Mouse (Mus musculus) cerebellum, postnatal 14 days (tissue): Measurements from ENCODE around the gene Slc23a3.
A peak's percentile ranks its signal among the peaks of the same experiment; 100 is the strongest.

Experiments
- DNase-seq, 2 experiments: peaks; one replicate each; pipeline ENCODE4 v3.0.0; 2021; ENCODE audit warnings: mixed read lengths in 2 of 2

Gene Slc23a3

GRCm38 (mm10) chr1:75138448-75138847 is 4.8 kb upstream of the Slc23a3 start:
- DNase-seq: no peak

DNA sequence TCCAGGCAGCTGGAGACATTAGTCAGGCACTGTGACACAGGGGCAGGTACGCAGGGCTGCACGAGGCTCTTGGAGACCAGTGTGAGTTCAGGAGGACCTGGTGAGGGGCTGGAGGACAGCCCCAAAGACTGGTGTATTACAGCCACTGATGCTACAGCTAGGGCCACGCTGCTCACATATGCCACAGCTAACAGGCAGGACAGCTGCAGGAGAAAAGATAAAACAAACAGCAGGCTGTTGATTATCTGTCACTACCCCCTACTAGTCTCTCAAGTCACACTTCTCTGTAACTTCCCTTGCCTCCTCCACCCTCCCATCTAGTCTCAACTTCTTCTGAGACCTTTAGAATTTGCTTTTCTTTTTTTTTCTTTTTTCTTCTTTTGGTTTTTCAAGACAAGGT is 3.0 kb upstream of the Slc23a3 start:
- DNase-seq: no peak

DNA sequence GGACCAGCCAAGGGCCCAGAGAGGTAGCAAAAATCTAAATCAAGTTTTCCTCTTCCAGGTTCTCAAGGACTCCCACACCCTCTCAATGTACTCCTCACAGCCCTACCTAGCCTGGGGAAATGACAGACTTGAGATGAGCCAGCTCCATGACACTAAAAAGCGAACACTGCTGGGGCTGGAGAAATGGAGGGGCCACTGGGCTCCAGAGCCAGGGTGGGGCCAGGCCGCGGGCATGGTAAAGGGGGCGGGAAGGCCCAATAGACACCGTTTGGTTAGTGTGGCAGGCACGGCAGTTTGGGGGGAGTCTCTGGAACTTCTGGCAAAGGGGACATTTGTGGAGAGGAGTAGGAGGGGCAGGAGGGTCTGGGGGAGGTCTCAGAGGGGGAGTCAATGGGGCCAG is 2.6 kb upstream of the Slc23a3 start:
- DNase-seq: no peak

DNA sequence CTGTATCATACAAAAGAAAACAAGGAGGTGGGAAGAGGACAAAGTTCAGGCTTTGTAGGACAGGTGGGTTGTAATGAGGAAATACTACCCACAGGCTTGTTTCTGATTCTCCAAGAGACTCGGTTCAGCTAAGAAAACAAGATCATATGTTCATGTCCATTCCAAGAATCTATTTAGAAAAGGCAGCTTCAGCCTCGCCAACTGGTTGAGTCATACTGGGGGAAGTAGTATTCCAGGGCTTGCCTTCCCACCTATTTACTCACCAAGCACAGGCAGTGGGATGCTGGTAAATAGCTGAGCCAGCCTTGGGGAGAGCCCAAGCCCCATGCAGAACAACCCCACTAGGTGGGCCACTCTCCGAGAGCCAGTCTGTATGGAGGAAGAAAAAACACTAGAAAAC is 5.0 kb downstream of the Slc23a3 start:
- no peak for DNase-seq

DNA sequence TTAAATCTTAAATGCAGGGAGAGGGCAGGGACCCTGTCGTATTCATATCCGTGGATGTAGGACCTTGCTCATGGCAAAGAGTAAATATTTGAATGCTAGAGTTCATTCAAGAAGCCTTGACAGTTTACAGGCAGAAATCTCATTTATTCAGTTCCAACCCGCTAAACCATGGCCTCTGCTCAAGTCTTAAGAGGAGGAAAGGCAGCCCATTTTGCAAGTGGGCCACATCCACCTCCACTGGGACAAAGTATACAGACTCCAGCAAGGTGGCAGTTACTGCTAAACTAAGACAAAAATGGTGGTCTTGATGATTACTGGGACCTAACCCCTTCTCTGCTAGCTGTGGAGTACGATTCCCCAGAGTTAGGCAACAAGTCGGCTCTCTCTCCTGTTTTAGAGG is 8.3 kb downstream of the Slc23a3 start:
- no peak for DNase-seq

DNA sequence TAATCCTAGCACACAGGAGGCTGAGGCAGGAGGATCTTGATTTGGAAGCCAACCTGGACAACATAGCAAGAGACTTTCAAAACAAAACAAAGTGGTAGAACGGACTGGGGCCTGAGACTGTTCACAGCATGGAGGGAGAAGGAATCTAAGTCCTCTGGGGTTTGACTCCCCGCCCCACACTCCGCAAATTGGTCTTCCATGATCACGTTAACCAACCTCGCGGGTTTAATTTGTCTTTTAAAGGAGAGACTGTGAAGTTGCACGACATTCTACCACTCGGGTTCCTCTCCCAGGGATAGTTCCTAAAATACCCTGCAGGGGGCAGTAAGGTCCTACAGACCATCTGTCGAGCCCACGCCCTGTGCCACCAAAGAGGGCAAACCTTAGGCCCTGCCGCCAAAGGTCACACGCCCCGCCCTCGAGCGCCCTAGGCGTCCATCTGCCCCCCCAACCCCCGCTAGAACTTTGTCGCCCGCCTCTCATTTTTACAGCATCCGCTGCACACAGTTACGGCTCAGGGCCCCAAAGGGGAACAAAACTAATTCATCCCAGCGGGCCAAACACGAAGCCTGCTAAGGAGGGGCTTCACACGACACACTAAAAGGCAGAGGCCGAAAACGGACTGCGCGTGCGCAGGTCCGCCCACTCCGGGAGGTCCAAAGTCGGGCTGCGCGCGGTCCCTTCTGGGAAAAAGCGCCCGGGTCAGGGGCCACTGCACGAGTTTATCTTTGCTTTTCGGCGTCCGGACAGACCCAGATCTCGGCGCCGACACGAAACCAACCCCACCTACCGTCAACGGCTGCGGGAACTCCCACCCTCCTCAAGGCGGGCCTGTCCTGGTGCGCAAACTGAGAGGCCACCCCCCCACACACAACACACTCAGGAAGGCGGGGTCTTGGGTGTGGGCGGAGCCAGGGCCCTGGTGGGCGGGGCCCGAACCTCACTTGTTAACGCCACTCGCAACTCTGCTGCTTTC is 9.1 kb downstream of the Slc23a3 start, which contains the start of gene Nhej1:
Gene Nhej1, minus strand, starts transcription at position 855 of the 976 bp plus-strand sequence.
- DNase-seq: peak; percentile 95 to 96

DNA sequence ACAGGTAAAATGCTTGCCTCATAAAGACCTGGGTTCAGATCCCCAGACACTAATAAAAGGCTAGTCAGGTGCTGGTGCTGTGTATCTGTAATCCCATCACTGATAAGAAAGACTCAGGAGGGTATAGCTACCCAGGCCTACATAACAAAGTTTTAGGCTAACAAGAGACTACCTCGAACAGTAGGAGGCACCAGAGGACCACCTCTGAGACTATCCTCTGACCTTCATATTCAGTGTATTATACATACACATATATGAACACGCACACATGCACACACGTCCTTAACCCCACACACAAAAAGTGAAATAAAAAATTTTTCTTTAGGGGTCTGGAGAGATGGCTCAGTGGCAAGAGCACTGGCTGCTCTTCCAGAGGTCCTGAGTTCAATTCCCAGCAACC is 11.5 kb downstream of the Slc23a3 start:
- DNase-seq: no peak
